Mouse (Mus musculus) retina, postnatal 1 day (tissue): ENCODE measurements around the gene Myo5a.

Experiments
- DNase-seq: peaks from one replicate; pipeline ENCODE4 v3.0.0-alpha.2; 2012

The Myo5a gene

GRCm38 (mm10) chr9:75253766-75254165 is 183.0 kb downstream of the Myo5a start:
- no peak for DNase-seq

GRCm38 (mm10) chr9:75254196-75254955 is 183.6 kb downstream of the Myo5a start:
- peak; percentile 79 for DNase-seq

DNA sequence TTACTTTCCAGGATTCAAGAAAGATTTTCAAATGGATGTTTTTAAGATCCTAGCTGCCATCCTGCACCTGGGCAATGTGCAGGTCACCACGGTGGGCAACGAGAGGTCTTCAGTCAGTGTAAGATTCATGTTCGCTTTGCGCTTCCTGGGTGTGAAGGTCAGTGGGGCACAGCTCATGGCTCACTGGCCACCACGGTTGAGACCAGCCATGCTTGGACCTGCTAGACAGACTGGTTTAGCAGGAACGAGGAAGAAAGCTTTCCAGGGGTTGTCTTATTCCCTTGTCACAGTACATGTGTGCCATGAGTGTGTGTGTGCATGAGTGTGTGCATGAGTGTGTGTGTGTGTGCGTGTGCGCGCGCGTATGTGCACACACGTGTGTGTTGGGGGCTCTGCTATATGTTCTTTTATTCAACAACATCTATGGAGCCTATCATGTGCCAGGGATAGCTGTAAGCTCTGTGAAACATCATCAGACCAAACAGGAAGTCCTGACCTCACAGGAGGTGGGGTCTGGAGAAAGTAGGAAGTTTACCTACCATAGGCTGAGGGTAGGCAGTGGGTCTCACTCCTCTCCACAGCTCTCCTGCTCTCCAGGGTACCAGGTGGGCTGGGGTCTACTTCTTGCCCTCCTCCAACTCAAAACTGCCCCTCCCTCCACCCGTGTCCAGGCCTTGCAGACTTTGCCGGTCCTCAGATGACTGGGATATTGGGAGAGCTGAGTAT is 185.2 kb downstream of the Myo5a start:
- no peak for DNase-seq

DNA sequence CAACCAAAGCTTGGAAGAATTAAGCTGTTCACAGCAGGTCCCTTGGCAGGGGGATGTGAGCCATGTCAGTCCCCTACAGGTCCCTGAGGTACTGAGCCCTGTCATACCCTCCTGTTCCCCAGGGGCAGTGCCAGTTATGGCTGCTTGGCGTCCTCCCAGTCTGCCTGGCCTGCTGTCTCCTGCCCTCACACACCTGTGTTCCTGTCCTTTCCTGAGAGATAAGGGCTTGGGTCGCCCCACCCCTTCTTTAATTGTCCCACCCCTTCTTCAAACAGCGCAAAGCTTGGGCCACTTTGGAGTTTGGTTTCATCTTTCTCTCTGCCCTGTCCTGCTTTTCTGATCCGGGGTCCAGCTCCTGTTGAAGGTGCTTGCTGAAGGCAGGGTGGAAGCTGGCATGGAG is 188.0 kb downstream of the Myo5a start:
- no peak for DNase-seq

DNA sequence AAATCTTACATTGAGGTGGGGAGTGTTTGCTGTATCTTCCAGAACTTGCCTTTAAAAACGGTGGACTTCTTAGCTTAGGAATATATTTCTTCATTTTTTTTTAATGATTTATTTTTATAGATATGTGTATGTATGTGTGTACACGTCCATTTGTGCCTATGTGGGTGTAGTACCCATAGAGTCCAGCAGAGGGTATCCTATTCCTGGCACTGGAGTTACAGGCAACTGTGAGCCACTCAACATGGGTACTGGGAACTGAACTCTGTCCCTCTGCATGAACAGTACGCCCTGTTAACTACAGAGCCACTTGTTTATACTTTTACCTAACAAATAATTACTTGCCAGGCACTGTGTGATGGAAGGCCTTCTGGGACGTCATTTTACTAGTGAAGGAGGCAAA is 188.8 kb downstream of the Myo5a start:
- DNase-seq: peak; percentile 21

DNA sequence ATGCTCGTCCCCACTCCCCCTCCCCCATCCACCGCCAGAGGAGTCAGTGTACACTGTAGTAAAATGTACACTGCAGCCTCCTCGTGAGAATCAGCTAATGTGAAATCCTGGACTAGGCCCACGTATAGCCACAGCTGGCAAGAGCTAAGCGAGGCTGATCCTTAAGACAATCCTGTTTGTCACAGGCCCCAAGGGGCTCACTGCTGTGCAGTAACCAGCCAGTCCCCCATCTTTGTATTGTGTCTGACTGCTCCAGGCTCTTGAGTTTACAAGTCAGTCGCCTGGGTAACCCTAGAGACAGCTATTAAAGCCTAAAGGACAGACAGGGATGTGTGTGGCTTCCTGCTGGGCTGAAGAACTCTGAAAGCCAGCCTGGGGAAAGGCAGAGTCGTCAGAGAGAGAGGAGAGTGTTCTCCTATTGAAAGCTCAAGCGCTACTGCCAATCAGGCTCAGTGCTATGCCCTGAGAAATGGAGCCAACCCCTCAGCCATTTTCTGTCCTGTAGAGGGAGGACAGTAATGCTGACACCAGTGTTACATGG is 190.6 kb downstream of the Myo5a start:
- peak; percentile 53 for DNase-seq

DNA sequence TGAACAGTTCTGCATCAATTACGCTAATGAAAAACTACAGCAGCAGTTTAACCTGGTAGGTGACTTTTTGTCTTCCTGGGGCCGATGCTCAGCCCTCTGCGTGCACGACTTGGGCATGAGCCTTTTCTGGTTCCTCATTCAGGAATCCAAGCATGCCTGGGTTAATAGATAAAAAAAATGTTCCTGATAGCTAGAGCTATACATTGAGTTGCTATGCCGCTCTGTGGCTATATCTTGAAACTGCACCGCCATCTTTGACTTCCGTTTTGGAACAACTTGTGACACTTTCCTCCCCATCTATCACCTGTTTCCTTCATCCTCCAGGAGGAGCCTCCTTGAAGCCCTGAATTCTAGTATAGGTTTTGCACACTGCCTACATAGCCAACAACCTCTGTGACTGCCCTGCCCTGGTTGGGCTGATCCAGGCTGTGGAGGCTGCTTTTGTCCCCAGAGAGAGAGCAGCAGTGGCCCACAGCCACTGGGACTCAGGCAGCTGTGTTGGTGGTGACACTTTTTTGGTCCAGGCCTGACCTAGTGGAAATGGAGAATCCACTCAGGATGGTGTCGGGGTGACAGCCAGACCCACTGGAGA is 191.5 kb downstream of the Myo5a start:
- DNase-seq: no peak

GRCm38 (mm10) chr9:75264008-75264718 is 193.3 kb downstream of the Myo5a start:
- DNase-seq: no peak

GRCm38 (mm10) chr9:75267147-75267546 is 196.3 kb downstream of the Myo5a start:
- no peak for DNase-seq

DNA sequence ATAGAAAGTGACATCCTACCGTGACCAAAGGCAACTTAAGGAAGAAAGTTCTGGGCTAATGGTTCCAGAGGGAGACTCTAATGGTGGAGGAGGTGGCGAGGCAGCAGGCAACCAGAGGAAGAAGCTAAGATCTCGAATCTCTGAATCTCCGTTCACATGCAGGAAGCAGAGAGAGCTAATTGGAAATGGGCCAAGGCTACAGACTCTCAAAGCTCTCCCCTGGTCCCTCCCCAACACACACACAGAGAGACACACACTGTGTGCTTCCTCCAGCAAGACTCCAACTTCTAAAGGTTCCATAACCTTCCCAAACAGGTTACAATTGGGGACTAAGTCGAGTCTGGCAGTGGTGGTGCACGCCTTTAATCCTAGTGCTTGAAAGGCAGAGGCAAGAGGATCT is 199.6 kb downstream of the Myo5a start:
- no peak for DNase-seq

- DNase-seq: no peak
Observed at GRCm38 (mm10) chr9:75271539-75271938, 200.7 kb downstream of the Myo5a start.
